Mouse (Mus musculus) C2C12 (cell line): ENCODE data around the gene Tnip1.
A peak's percentile ranks its signal among the peaks of the same experiment; 100 is the strongest.

Source experiments
- CEBPB ChIP-seq: IDR thresholded peaks from one replicate; pipeline ENCODE4 v1.6.1; 2011; ENCODE audit warnings: low read depth, mild to moderate bottlenecking, control low read depth, moderate library complexity
- CTCF ChIP-seq: IDR thresholded peaks from one replicate; pipeline ENCODE4 v1.5.1; 2011; ENCODE audit not compliant: control insufficient read depth, insufficient read depth, insufficient read length
- FOSL1 ChIP-seq: IDR thresholded peaks from one replicate; pipeline ENCODE4 v1.8.0; 2011; ENCODE audit warnings: mild to moderate bottlenecking, low read length; ENCODE audit not compliant: poor library complexity, insufficient read depth, severe bottlenecking
- MAX ChIP-seq: IDR thresholded peaks from one replicate; pipeline ENCODE4 v1.6.1; 2011; ENCODE audit warnings: mild to moderate bottlenecking, control low read depth
- MYOD1 ChIP-seq: IDR thresholded peaks from one replicate; pipeline ENCODE4 v1.6.1; 2011; ENCODE audit warnings: low read depth; ENCODE audit not compliant: control insufficient read depth, insufficient read length
- MYOG ChIP-seq: IDR thresholded peaks from one replicate; pipeline ENCODE4 v1.6.1; 2011; ENCODE audit not compliant: control insufficient read depth, insufficient read length; ENCODE audit errors: extremely low read depth
- USF1 ChIP-seq: IDR thresholded peaks from one replicate; pipeline ENCODE4 v1.6.1; 2011; ENCODE audit warnings: low read depth, mild to moderate bottlenecking, control low read depth, moderate library complexity

DNA sequence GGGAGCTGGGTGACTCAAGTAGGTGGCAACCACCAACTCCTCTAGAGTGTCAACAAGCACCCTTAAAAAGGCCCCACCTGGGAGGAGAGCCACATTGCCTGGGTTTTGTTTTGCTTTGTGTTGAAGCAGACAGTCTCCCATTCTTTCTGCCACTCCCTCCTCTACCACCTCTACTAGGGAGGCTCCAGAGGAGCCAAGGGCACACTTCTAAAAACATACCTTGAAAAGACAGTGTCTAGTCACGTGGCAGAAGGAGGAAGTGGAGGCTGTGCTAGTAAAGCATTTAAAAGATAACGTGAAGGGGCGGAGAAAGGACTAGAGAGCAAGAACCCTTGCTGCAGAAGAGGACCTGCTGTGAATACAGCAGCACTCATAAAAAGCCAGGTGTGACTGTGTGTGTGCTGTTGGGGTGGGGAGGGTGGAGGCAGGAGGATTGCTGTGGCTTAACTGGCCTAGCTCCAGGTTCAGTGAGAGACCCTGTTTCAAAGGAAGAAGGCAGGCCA, 4.1 kb downstream of the Tnip1 start:
- TF ChIP-seq CTCF, result no peak
- TF ChIP-seq USF1, result peak; percentile 34
- no peak for TF ChIP-seq CEBPB
- no peak for TF ChIP-seq FOSL1
- TF ChIP-seq MAX, result no peak
- no peak for TF ChIP-seq MYOG
- no peak for TF ChIP-seq MYOD1
